Mouse (Mus musculus) erythroblast, embryonic 14.5 days (primary cell): ENCODE measurements around the gene Slc16a14. TPM values are rescaled to one million over a fixed set of nuclear protein-coding genes. Genes with fewer than 3 reads are reported as not detected.
"Not testable (repeated sequence)": the region's sequence is repeated elsewhere in the genome, so short reads cannot be mapped to it uniquely, and the experiment has no call there.

Experiments
- H3K27me3 ChIP-seq: 2 replicates; pipeline ENCODE4 v1.6.1; 2012; ENCODE audit warnings: inconsistent platforms; ENCODE audit not compliant: control insufficient read depth
- H3K36me3 ChIP-seq: 2 replicates; pipeline ENCODE4 v1.6.1; 2012; ENCODE audit warnings: mild to moderate bottlenecking, inconsistent platforms; ENCODE audit not compliant: control insufficient read depth
- H3K4me1 ChIP-seq: 2 replicates; pipeline ENCODE4 v1.6.1; 2012; ENCODE audit warnings: inconsistent platforms; ENCODE audit not compliant: control insufficient read depth
- H3K4me3 ChIP-seq: replicated peaks from 2 replicates; pipeline ENCODE3; 2012; ENCODE audit warnings: moderate library complexity, mild to moderate bottlenecking, inconsistent platforms
- H3K9me3 ChIP-seq: 2 replicates; pipeline ENCODE4 v1.6.1; 2012; ENCODE audit warnings: low read length, inconsistent platforms, mixed read lengths; ENCODE audit not compliant: control insufficient read depth
- GATA1 ChIP-seq: IDR thresholded peaks from 2 replicates; pipeline ENCODE4 v1.6.1; 2012; ENCODE audit warnings: low read length, inconsistent platforms, mixed read lengths
- TAL1 ChIP-seq: IDR thresholded peaks from 3 replicates; pipeline ENCODE4 v1.6.1; 2012; ENCODE audit warnings: low read length, inconsistent platforms, mixed read lengths
- polyA plus RNA-seq: library from polyadenylated mRNA; stranded (reverse); fragments of >175 nt; gene quantifications from 2 replicates; pipeline ENCODE4 v1.2.3, GENCODE M21; 2012

Gene Slc16a14
- not detected in 2 replicates for polyA plus RNA-seq

DNA sequence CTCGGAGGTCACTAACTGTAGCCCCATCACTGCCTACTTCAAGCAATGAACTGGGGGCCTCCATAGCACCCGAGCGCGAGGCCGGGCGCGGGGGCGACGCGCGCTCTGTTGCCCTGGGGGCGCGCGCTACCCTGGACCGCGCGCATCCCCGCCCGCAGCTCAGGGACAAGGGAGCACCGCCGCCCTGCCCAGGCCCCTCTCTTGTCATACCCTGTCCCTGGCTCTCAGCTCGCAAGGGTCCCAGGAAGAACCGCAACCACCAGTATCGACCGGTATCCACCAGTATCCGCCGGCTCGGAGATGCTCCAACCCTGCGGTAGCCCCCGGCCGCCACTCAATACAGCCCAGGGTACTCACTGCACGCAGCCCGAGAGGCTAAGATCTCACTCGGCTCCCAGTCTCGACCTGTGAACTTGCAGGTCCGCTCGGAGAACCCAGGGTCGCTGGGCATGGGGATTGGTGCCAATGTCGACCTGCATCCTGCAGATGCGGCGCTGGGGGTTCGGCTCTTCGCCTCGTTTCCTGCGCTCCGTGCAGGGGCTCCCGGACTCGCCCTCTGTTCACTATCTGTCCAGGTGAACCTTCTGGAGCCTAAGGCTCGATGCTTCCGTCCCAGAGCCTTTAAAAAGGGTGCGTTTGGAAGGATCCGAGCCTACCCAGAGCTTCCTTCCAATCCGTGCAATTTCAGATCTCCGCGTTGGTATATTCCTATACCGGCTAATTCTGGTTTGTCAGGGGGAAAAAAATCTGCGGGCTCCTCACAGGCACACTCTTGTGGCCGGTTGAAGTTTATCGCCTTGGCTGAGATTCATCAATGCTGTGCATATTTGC, at the start of gene Slc16a14:
Slc16a14 (minus strand) TSS at position 632 of the 831 bp plus-strand sequence.
- TF ChIP-seq GATA1 (no peak), TAL1 (no peak)
- no peak within 1 kb of the TSS for H3K4me3 ChIP-seq
- no peaks in the 10 kb centered on the region for H3K9me3 ChIP-seq
- no peaks in the 10 kb centered on the region for H3K4me1 ChIP-seq
- H3K36me3 ChIP-seq: no peaks in the 10 kb centered on the region
- peaks cover 24% of the 10 kb centered on the region for H3K27me3 ChIP-seq

- not testable (repeated sequence) for H3K9me3 ChIP-seq, H3K4me3 ChIP-seq, H3K36me3 ChIP-seq, H3K27me3 ChIP-seq, H3K4me1 ChIP-seq
Measured at GRCm38 (mm10) chr1:84961779-84962178, 26.8 kb upstream of the Slc16a14 start.

DNA sequence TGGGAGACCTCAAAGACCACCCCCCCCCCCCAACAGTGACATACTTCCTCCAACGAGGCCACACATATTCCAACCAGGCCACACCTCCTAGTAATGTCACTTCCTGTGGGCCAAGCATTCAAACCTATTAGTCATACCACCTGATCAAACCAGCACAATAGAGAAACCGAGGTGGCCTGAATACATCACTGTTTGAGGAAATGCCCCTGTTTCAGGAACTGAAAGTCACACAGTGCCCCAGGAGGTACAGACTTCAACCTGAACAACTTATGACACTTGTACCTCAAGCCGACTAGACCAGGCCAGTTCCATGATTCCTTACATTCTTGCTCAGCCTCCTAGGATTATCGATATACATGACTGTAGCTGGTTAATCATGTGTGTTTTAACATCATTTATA, 22.8 kb upstream of the Slc16a14 start:
- H3K36me3 ChIP-seq, H3K4me3 ChIP-seq, H3K4me1 ChIP-seq, H3K27me3 ChIP-seq, H3K9me3 ChIP-seq: not testable (repeated sequence)

DNA sequence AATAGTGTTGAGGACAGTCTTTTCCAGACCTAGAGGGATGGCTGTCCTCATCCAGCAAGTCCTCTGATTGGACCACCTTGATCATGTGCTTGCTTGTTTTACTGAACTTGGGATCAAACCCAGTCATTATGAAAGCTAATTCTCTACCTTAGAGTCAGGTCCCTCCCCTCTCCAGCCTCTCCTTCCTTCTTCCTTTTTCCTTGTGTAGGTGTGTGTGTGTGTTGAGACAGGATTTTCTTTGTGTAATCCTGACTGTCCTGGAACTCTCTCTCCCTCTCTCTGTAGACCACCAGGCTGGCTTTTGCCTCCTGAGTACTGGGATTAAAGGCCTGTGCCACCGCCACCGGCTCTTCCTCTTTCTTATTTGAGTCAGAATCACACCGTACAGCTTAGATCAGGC, 21.8 kb upstream of the Slc16a14 start:
- H3K4me3 ChIP-seq, H3K4me1 ChIP-seq: not testable (repeated sequence)

DNA sequence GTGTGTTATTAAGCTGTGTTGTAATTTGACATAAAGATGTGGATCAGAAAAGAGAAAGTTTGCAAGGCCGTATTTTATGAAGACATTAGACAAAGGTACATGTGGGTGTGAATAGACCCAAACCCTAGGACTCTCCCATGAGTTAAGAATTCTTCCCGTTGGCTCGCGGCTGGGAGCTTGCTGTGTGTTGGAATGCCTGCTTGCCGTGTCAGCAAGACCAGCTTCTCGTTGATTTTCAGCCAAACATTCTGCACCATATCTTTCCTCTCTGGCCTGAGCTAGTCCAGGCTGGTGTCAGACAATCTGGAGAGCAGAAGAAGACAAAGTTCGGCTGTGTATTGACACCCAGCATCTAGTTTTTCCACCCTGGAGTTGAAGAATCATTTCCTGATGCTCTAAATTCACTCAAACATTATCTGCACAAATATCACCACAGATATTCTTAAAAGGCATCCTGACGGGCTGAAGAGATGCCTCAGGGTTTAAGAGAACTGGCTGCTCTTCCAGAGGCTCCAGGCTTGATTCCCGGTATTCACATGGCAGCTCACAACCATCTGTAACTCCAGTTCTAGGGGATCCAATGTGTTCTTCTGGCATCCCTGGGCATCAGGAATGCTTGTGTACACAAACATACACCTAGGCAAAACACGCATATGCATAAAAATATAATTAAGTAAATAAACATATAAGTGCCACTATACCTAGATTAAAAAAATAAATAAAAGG, 17.7 kb upstream of the Slc16a14 start:
- H3K4me3 ChIP-seq: no peak overlapping the region
- no peak for TF ChIP-seq TAL1
- TF ChIP-seq GATA1: no peak
- no peaks in the 10 kb centered on the region for H3K36me3 ChIP-seq
- H3K9me3 ChIP-seq: peaks cover 14% of the 10 kb centered on the region
- no peaks in the 10 kb centered on the region for H3K4me1 ChIP-seq
- H3K27me3 ChIP-seq: no peaks in the 10 kb centered on the region

More for the DNA sequence above, 21.8 kb upstream of the Slc16a14 start:
- not testable (repeated sequence) for H3K27me3 ChIP-seq, H3K36me3 ChIP-seq, H3K9me3 ChIP-seq

DNA sequence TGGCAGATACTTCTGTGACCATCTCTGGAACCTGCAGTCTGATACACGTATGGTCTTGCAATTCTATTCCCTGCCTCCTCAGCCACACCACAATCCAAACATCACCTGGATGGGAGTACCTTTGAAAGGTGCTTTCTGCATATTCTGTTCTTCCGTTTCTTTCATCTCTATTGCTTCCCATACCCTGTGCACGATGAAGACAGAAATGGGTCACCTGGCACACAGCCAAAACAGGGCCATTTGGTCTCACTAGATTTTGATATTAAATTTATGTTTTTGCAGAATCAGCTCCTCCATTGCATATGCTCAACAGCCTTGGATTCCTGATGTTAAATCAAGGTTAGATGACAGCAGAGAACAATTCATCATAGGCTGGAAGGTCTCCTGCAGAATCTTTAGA, 16.6 kb upstream of the Slc16a14 start:
- H3K36me3 ChIP-seq: no peaks in the 10 kb centered on the region
- H3K9me3 ChIP-seq: peaks cover 10% of the 10 kb centered on the region
- no peaks in the 10 kb centered on the region for H3K27me3 ChIP-seq
- no peaks in the 10 kb centered on the region for H3K4me1 ChIP-seq
- no peak for TF ChIP-seq TAL1
- no peak for TF ChIP-seq GATA1
- no peak overlapping the region for H3K4me3 ChIP-seq

- Histone ChIP-seq H3K4me3 (no peak overlapping the region), H3K36me3 (no peaks in the 10 kb centered on the region), H3K9me3 (peaks cover 9% of the 10 kb centered on the region), H3K27me3 (no peaks in the 10 kb centered on the region), H3K4me1 (no peaks in the 10 kb centered on the region)
- TF ChIP-seq TAL1 (no peak), GATA1 (no peak)
Measured at GRCm38 (mm10) chr1:84947390-84947789, 12.5 kb upstream of the Slc16a14 start.

- TF ChIP-seq TAL1: no peak
- no peak for TF ChIP-seq GATA1
- no peak overlapping the region for H3K4me3 ChIP-seq
- H3K27me3 ChIP-seq: no peaks in the 10 kb centered on the region
Measured at GRCm38 (mm10) chr1:84945950-84946349, 11.0 kb upstream of the Slc16a14 start.

DNA sequence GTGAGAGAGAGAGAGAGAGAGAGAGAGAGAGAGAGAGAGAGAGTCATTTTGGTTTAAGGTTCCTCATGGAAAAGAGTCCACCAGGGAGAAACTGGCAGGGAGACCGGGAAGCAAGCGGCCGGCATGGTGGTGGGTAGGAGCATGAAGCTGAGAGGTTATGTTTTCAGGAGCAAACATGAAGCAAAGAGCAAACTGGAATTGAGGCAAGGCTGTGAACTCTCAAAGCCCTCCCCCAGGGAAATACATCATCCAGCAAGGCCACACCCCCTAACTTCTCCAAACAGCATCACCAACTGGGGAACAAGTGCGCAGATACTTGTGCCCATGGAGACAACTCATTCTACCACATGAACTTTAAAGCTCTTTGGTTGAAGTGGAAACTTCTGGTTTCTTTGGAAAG, 8.6 kb upstream of the Slc16a14 start:
- Histone ChIP-seq H3K9me3 (no peaks in the 10 kb centered on the region), H3K27me3 (no peaks in the 10 kb centered on the region), H3K4me1 (no peaks in the 10 kb centered on the region), H3K36me3 (no peaks in the 10 kb centered on the region), H3K4me3 (no peak overlapping the region)
- TF ChIP-seq GATA1 (no peak), TAL1 (no peak)

More at GRCm38 (mm10) chr1:84945950-84946349, 11.0 kb upstream of the Slc16a14 start:
- H3K4me1 ChIP-seq: no peaks in the 10 kb centered on the region
- H3K36me3 ChIP-seq: no peaks in the 10 kb centered on the region
- peaks cover 2% of the 10 kb centered on the region; the same call in 1 of the 2 replicates for H3K9me3 ChIP-seq
